Mouse (Mus musculus): ENCODE measurements at regions not wholly inside any gene's neighbourhood (a gene's known extent, or its start where the extent isn't known, plus 50 kb on each side); places are given as distances from the start of the nearest gene placed in this dataset.

DNA sequence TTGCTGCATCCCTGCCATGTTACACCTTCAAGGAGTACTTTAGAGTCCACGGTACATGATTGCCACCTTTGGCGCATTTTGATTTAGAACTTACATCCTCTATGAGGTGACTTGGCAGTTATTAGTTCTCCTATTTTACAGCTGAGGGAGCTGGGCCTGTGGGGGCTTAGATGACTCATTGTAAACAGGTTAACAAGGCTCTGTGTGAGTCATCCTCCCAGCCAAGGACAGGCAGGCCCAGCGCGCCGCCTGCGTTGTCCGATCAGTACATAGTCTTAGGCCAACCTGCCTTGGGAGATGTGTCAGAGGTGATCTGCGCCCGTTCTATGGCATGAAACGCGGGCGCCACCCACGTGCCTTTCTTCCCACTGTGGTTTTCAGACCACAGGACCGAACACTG lies 77.9 kb upstream of the Rasgrf1 start:
- TF ChIP-seq CTCF (IDR thresholded peaks at IDR 0.05; ENCODE audit: control insufficient read depth, insufficient read depth, insufficient replicate concordance, low read depth, low read length) (no peak), POLR2A (IDR thresholded peaks at IDR 0.05; ENCODE audit: control insufficient read depth, low read depth, low read length) (no peak)
